In the genomic region with DNA sequence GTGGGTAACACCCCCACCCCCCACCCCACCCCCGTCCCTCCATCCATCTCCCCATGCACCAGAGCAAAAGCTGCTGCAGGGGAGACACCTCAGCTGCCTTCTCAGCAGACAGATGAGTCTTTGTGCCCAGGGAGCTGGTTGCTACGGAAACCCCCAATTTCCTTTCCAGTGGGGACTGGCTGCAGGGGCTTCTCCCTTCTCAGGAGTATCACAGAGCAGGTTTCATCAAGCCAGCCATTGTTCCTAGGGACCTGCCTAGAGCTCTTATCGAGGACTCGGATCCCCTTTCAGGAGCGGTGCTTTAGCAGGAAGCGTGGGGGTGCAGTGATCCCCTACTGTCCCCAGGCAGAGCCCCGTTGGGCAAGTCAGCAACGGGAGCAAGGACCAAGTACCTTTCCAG, we compare ENCODE assay signal across 11 mouse cellular contexts. TPM values are rescaled to one million over a fixed set of nuclear protein-coding genes. Genes with fewer than 3 reads are reported as not detected.
A peak's percentile ranks its signal among the peaks of the same experiment; 100 is the strongest.
DNase-seq lines count a peak whose midpoint lies in the region; ATAC-seq lines count a peak whose summit lies in the region.
"Had no signal": no experiment of that assay in that cellular context is flagged by ENCODE, and none has a peak within 500 bp of the region (broad histone marks: within the 10 kb centered on the region; RNA-seq: fewer than 3 reads in every experiment).

No protein-coding gene starts in this region.

- no peak overlapping the region for H3K4me2 ChIP-seq in lung, embryonic 15.5 days
- no peak overlapping the region for H3K4me2 ChIP-seq in forebrain, embryonic 12.5 days
- no peak overlapping the region for H3K4me2 ChIP-seq in limb, embryonic 11.5 days (ENCODE audit: low read depth, severe bottlenecking)
- no peak overlapping the region for H3K4me2 ChIP-seq in neural tube, embryonic 15.5 days

- H3K4me3 ChIP-seq in lung, embryonic 15.5 days, result no peak overlapping the region
- no peak overlapping the region for H3K4me3 ChIP-seq in forebrain, embryonic 12.5 days (replicated peaks)
- no peak overlapping the region for H3K4me3 ChIP-seq in limb, embryonic 11.5 days (ENCODE audit: low read depth, low read length)
- H3K4me3 ChIP-seq in neural tube, embryonic 15.5 days (replicated peaks), result no peak overlapping the region

- peak overlapping the region; percentile 15; the same call in 1 of the 2 replicates for H3K27ac ChIP-seq in lung, embryonic 15.5 days
- H3K27ac ChIP-seq in forebrain, embryonic 12.5 days, result peak overlapping the region; percentile 88
- peak overlapping the region; percentile 0; the same call in 1 of the 2 replicates for H3K27ac ChIP-seq in limb, embryonic 11.5 days (replicated peaks; ENCODE audit: low read depth, low read length)
- peak overlapping the region; percentile 77 for H3K27ac ChIP-seq in neural tube, embryonic 15.5 days (replicated peaks)
- H3K27ac ChIP-seq: macrophage had no signal

- H3K27me3 ChIP-seq in lung, embryonic 15.5 days, result peaks cover 6% of the 10 kb centered on the region; the same call in 1 of the 2 replicates
- H3K27me3 ChIP-seq in forebrain, embryonic 12.5 days, result no peaks in the 10 kb centered on the region
- H3K27me3 ChIP-seq in limb, embryonic 11.5 days (ENCODE audit: control insufficient read depth, insufficient read depth, low read length), result no peaks in the 10 kb centered on the region
- H3K27me3 ChIP-seq in neural tube, embryonic 15.5 days (replicated peaks), result no peaks in the 10 kb centered on the region

- 54% methylated on average over 8 of the region's 8 CpGs for WGBS in lung, embryonic 15.5 days
- WGBS in forebrain, embryonic 12.5 days, result 22% methylated on average over 8 of the region's 8 CpGs
- WGBS in limb, embryonic 11.5 days, result 71% methylated on average over 8 of the region's 8 CpGs
- 37% methylated on average over 8 of the region's 8 CpGs for WGBS in neural tube, embryonic 15.5 days

- ATAC-seq in lung, embryonic 15.5 days (ENCODE audit: borderline replicate concordance, extremely low read depth, low FRiP score, low TSS enrichment), result no peak
- ATAC-seq in forebrain, embryonic 12.5 days (ENCODE audit: low FRiP score), result peak; percentile 57
- no peak; the same call in 1 of the 2 replicates for ATAC-seq in limb, embryonic 11.5 days (ENCODE audit: insufficient number of reproducible peaks, low FRiP score, low TSS enrichment, low read depth)
- no peak for ATAC-seq in neural tube, embryonic 15.5 days (ENCODE audit: low FRiP score)
- ATAC-seq in monocyte, adult 5-6 weeks (replicated peaks; ENCODE audit: insufficient number of reproducible peaks, low FRiP score, low TSS enrichment, poor library complexity, severe bottlenecking), result no peak
- ATAC-seq in frontal cortex, adult (ENCODE audit: low TSS enrichment), result no peak

- H3K9ac ChIP-seq in lung, embryonic 15.5 days, result no peak overlapping the region
- H3K9ac ChIP-seq in forebrain, embryonic 12.5 days, result 0 out of 2 replicates have a peak overlapping the region, but pooled peaks have one; percentile 27
- no peak overlapping the region; the same call in 1 of the 2 replicates for H3K9ac ChIP-seq in limb, embryonic 11.5 days (ENCODE audit: low read length)
- no peak overlapping the region for H3K9ac ChIP-seq in neural tube, embryonic 15.5 days (replicated peaks)

- no peak for DNase-seq in lung, postnatal 14 days
- no peak for DNase-seq in limb, embryonic 11.5 days (ENCODE audit: low spot score)
- no peak for DNase-seq in spleen, adult 12 weeks (ENCODE audit: low spot score)
- DNase-seq: layer of hippocampus, postnatal 36 days; thymus, adult 2 months had no signal

- no peaks in the 10 kb centered on the region for H3K9me3 ChIP-seq in lung, embryonic 15.5 days
- no peaks in the 10 kb centered on the region for H3K9me3 ChIP-seq in forebrain, embryonic 12.5 days
- no peaks in the 10 kb centered on the region for H3K9me3 ChIP-seq in limb, embryonic 11.5 days (ENCODE audit: control insufficient read depth, low read length)
- no peaks in the 10 kb centered on the region for H3K9me3 ChIP-seq in neural tube, embryonic 15.5 days (replicated peaks)

- H3K4me1 ChIP-seq in lung, embryonic 15.5 days, result 0 out of 2 replicates have a peak, but pooled peaks cover 6% of the 10 kb centered on the region
- H3K4me1 ChIP-seq in forebrain, embryonic 12.5 days, result peaks cover 31% of the 10 kb centered on the region
- no peaks in the 10 kb centered on the region for H3K4me1 ChIP-seq in limb, embryonic 11.5 days (ENCODE audit: control insufficient read depth, insufficient read depth, low read length)
- H3K4me1 ChIP-seq in neural tube, embryonic 15.5 days, result peaks cover 18% of the 10 kb centered on the region; the same call in 1 of the 2 replicates

- H3K36me3 ChIP-seq in lung, embryonic 15.5 days, result peaks cover 39% of the 10 kb centered on the region
- peaks cover 54% of the 10 kb centered on the region for H3K36me3 ChIP-seq in forebrain, embryonic 12.5 days (replicated peaks)
- H3K36me3 ChIP-seq in limb, embryonic 11.5 days (ENCODE audit: control insufficient read depth, insufficient read depth, low read length), result peaks cover 16% of the 10 kb centered on the region; the same call in 1 of the 2 replicates
- peaks cover 37% of the 10 kb centered on the region for H3K36me3 ChIP-seq in neural tube, embryonic 15.5 days

RNA-seq across cellular contexts. Expression of gene 1700088E04Rik, which starts 10.8 kb away (rescaled TPM):
- 9.9 and 10.8 TPM in 2 replicates for polyA plus RNA-seq in lung, embryonic 15.5 days (2015; fragmentation: Nextera tagmentation; extraction: Ambion mirVana)
- 9.2 and 12.2 TPM in 2 replicates for polyA plus RNA-seq in forebrain, embryonic 12.5 days (2016; fragmentation: Nextera tagmentation; extraction: Ambion mirVana)
- 4.5 and 5.1 TPM in 2 replicates for polyA plus RNA-seq in limb, embryonic 11.5 days (2014; fragmentation: Nextera tagmentation; extraction: Ambion mirVana)
- 11.3 and 12.6 TPM in 2 replicates for polyA plus RNA-seq in neural tube, embryonic 15.5 days (2015; fragmentation: Nextera tagmentation; extraction: Ambion mirVana)
- total RNA-seq in monocyte, adult 5-6 weeks (2017), result not detected in 3 replicates

RNA-seq across cellular contexts. Expression of gene Polr2f, which starts 11.1 kb away (rescaled TPM):
- 240 and 281 TPM in 2 replicates for polyA plus RNA-seq in lung, embryonic 15.5 days (2015; fragmentation: Nextera tagmentation; extraction: Ambion mirVana)
- 368 and 375 TPM in 2 replicates for polyA plus RNA-seq in forebrain, embryonic 12.5 days (2016; fragmentation: Nextera tagmentation; extraction: Ambion mirVana)
- 354 and 385 TPM in 2 replicates for polyA plus RNA-seq in limb, embryonic 11.5 days (2014; fragmentation: Nextera tagmentation; extraction: Ambion mirVana)
- polyA plus RNA-seq in neural tube, embryonic 15.5 days (2015; fragmentation: Nextera tagmentation; extraction: Ambion mirVana), result 248 and 249 TPM in 2 replicates
- total RNA-seq in monocyte, adult 5-6 weeks (2017), result 26.5 to 98.4 TPM (median 53.0 TPM) in 3 replicates

RNA-seq across cellular contexts. Expression of gene Sox10, which starts 13.2 kb away (rescaled TPM):
- 0.65 and 0.92 TPM in 2 replicates for polyA plus RNA-seq in lung, embryonic 15.5 days (2015; fragmentation: Nextera tagmentation; extraction: Ambion mirVana)
- 1.5 and 2.4 TPM in 2 replicates for polyA plus RNA-seq in forebrain, embryonic 12.5 days (2016; fragmentation: Nextera tagmentation; extraction: Ambion mirVana)
- polyA plus RNA-seq in limb, embryonic 11.5 days (2014; fragmentation: Nextera tagmentation; extraction: Ambion mirVana), result 3.5 and 3.9 TPM in 2 replicates
- 11.6 and 13.4 TPM in 2 replicates for polyA plus RNA-seq in neural tube, embryonic 15.5 days (2015; fragmentation: Nextera tagmentation; extraction: Ambion mirVana)
- total RNA-seq in monocyte, adult 5-6 weeks (2017), result not detected in 3 replicates
- polyA plus RNA-seq: macrophage had no signal

RNA-seq across cellular contexts. Expression of gene Micall1, which starts 43.2 kb away (rescaled TPM):
- 7.5 and 8.8 TPM in 2 replicates for polyA plus RNA-seq in lung, embryonic 15.5 days (2015; fragmentation: Nextera tagmentation; extraction: Ambion mirVana)
- polyA plus RNA-seq in forebrain, embryonic 12.5 days (2016; fragmentation: Nextera tagmentation; extraction: Ambion mirVana), result 8.4 and 9.5 TPM in 2 replicates
- 7.8 and 8.1 TPM in 2 replicates for polyA plus RNA-seq in limb, embryonic 11.5 days (2014; fragmentation: Nextera tagmentation; extraction: Ambion mirVana)
- 11.6 and 12.2 TPM in 2 replicates for polyA plus RNA-seq in neural tube, embryonic 15.5 days (2015; fragmentation: Nextera tagmentation; extraction: Ambion mirVana)
- 12.9 to 26.3 TPM (median 16.2 TPM) in 3 replicates for total RNA-seq in monocyte, adult 5-6 weeks (2017)

Comparison
In these comparisons a context has a peak if more than half of its experiments do, and no peak if none do; other contexts are left out.
1. H3K27ac ChIP-seq: peak in every context shown above with its lines; median percentile 88 in forebrain, embryonic 12.5 days; 77 in neural tube, embryonic 15.5 days; 15 in lung, embryonic 15.5 days; 0 in limb, embryonic 11.5 days.